Mouse (Mus musculus) regulatory T cell (primary cell): ENCODE measurements around the gene Usp49.

Experiments
- in situ Hi-C: fragments of 300-600 bp; cut with MboI, MseI; formaldehyde crosslinking; loops from one replicate; pipeline ENCODE4 v1.15.1; 2025; ENCODE audit warnings: high pct_unique_total_duplicates

Gene Usp49

DNA sequence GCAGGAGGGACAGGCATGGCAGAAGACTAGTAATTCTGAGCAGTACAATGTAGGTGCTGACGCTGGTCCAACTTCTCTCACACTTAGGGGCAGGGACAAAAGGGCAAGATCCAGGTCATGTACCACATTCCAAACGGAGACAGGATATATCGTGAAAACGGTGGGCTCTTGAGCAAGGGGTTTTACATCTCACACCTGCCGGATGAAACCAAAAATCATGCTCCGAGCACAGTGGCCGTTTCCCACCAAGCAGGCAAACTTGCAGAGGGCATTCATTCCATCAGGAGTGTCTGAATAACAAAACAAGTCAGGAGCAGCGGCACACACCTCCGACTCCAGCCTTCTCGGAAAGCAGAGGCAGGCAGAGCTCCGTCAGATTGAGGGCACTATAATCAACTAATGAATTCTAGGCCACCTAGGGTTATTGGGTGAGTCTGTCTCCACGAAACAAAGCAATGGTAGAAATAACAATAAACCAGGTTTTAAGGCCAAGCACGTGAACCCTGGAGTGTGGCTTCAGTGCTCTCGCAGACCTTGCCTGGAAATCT lies 105.1 kb downstream of the Usp49 start:
- in situ Hi-C loops = no loop called here
